Mouse (Mus musculus): Measurements from ENCODE around the gene Man1b1.

GRCm38 (mm10) chr2:25289651-25290050 is 42.5 kb upstream of the Man1b1 start, which contains the start of gene Lrrc26:
- TF ChIP-seq POLR2A (IDR thresholded peaks at IDR 0.05; ENCODE audit: low read depth, low read length) (no peak), CTCF (IDR thresholded peaks at IDR 0.05; ENCODE audit: extremely low read depth, insufficient read depth, insufficient read length, insufficient replicate concordance) (no peak)

Measured in spleen, adult 2 months (tissue).